Mouse (Mus musculus) layer of hippocampus, postnatal 36 days (tissue): ENCODE measurements around the gene Gm31571. TPM values are rescaled to one million over a fixed set of nuclear protein-coding genes. Genes with fewer than 3 reads are reported as not detected.
"Not testable (repeated sequence)": the region's sequence is repeated elsewhere in the genome, so short reads cannot be mapped to it uniquely, and the experiment has no call there.

Experiments used
- DNase-seq, 2 experiments: peaks; one replicate each; pipeline ENCODE4 v3.0.0; 2022
- total RNA-seq, 2 experiments: library from RNA; stranded (reverse); gene quantifications; 2 replicates each; pipeline ENCODE4 v1.2.3; 2021

Gm31571 gene
- total RNA-seq = not detected

- not testable (repeated sequence) for DNase-seq
Observed at GRCm38 (mm10) chrY:22051253-22051652, at the start of gene Gm31571. TSS of gene Gm31571 (minus strand) at chrY:22051353.
